Mouse (Mus musculus) ES-E14 (cell line): ENCODE data around the gene Tlx3. TPM values are rescaled to one million over a fixed set of nuclear protein-coding genes. Genes with fewer than 3 reads are reported as not detected.

Experiments used
- DNase-seq: peaks from one replicate; pipeline ENCODE4 v3.0.0-alpha.2; 2013; ENCODE audit warnings: low read depth, low spot score
- H3K27ac ChIP-seq: 2 replicates; pipeline ENCODE4 v1.5.1; 2012; ENCODE audit warnings: low read depth, mild to moderate bottlenecking, low read length, moderate library complexity, mixed read lengths; ENCODE audit not compliant: poor library complexity, insufficient read depth, severe bottlenecking
- H3K36me3 ChIP-seq: 2 replicates; pipeline ENCODE4 v1.6.1; 2012; ENCODE audit warnings: mild to moderate bottlenecking, low read length, moderate library complexity, mixed read lengths; ENCODE audit not compliant: control insufficient read depth, poor library complexity, insufficient read depth, severe bottlenecking
- H3K4me1 ChIP-seq, 2 experiments: fragments of 150-350 bp in 1 of 2; sonication (generic) in 1 of 2; 2 replicates each; pipeline ENCODE4 v1.6.1; 2012; ENCODE audit warnings: low read length in 2 of 2, mild to moderate bottlenecking in 1 of 2, mixed read lengths in 1 of 2; ENCODE audit not compliant: control insufficient read depth in 2 of 2, insufficient read depth in 2 of 2, poor library complexity in 1 of 2
- H3K4me3 ChIP-seq, 2 experiments: fragments of 150-350 bp in 1 of 2; sonication (generic) in 1 of 2; 2 replicates each; pipeline ENCODE4 v1.5.1; 2012; ENCODE audit warnings: low read length in 2 of 2, low read depth in 1 of 2, mild to moderate bottlenecking in 1 of 2, mixed read lengths in 1 of 2; ENCODE audit not compliant: insufficient read depth in 1 of 2, poor library complexity in 1 of 2, severe bottlenecking in 1 of 2
- H3K9ac ChIP-seq: 2 replicates; pipeline ENCODE4 v1.6.1; 2012; ENCODE audit warnings: low read depth, mild to moderate bottlenecking, low read length, mixed read lengths; ENCODE audit not compliant: poor library complexity, insufficient read depth, severe bottlenecking
- H3K9me3 ChIP-seq: fragments of 150-350 bp; sonication (generic); 2 replicates; pipeline ENCODE4 v1.6.1; 2012; ENCODE audit warnings: low read depth, mild to moderate bottlenecking, low read length; ENCODE audit not compliant: control insufficient read depth, insufficient read depth
- CHD2 ChIP-seq: IDR thresholded peaks from 2 replicates; pipeline ENCODE4 v1.6.1; 2014; ENCODE audit warnings: mild to moderate bottlenecking, low read depth, low read length, inconsistent platforms
- HCFC1 ChIP-seq: IDR thresholded peaks from 2 replicates; pipeline ENCODE4 v1.6.1; 2012; ENCODE audit warnings: low read length, inconsistent platforms, borderline replicate concordance; ENCODE audit not compliant: insufficient read depth
- MAFK ChIP-seq: IDR thresholded peaks from 2 replicates; pipeline ENCODE4 v1.6.1; 2014; ENCODE audit warnings: mild to moderate bottlenecking, low read depth, low read length, inconsistent platforms; ENCODE audit not compliant: insufficient read depth
- ZC3H11A ChIP-seq: IDR thresholded peaks from 2 replicates; pipeline ENCODE4 v1.6.1; 2012; ENCODE audit warnings: low read depth, mild to moderate bottlenecking, inconsistent platforms, low read length, borderline replicate concordance
- ZNF384 ChIP-seq: IDR thresholded peaks from 2 replicates; pipeline ENCODE4 v1.6.1; 2012; ENCODE audit warnings: low read depth, low read length, inconsistent platforms
- in situ Hi-C, 2 experiments: fragments of 600-800 bp; cut with MboI; formaldehyde crosslinking; loops; one replicate each; pipeline ENCODE4 v1.15.1; 2025; ENCODE audit warnings: low sequenced_read_pairs in 2 of 2, inconsistent platforms in 1 of 2; ENCODE audit not compliant: unreplicated experiment in 2 of 2
- total RNA-seq: library from RNA; depleted of rRNA; stranded (reverse); fragments of 300-350 nt; gene quantifications from 2 replicates; pipeline ENCODE4 v1.2.3, GENCODE M21; 2012

Gene Tlx3
- total RNA-seq, 1 experiment: 0.54 TPM

- peaks cover 2 to 6% of the 10 kb centered on the region in 2 experiments; a peak in 1 of 4 replicates for H3K4me1 ChIP-seq
- TF ChIP-seq HCFC1 (no peak), ZC3H11A (no peak), CHD2 (no peak), MAFK (no peak), ZNF384 (no peak)
- no peak overlapping the region for H3K27ac ChIP-seq
- in situ Hi-C loops: no loop called here
- DNase-seq: no peak
- no peaks in the 10 kb centered on the region for H3K9me3 ChIP-seq
- no peak overlapping the region for H3K9ac ChIP-seq
- peaks cover 13% of the 10 kb centered on the region; the same call in 1 of the 2 replicates for H3K36me3 ChIP-seq
- H3K4me3 ChIP-seq: no peak overlapping the region
These were observed 23.1 kb upstream of the Tlx3 start for GRCm38 (mm10) chr11:33226516-33226915.

GRCm38 (mm10) chr11:33221566-33222365 lies 18.4 kb upstream of the Tlx3 start:
- Histone ChIP-seq H3K4me1 (peaks cover 2 to 6% of the 10 kb centered on the region in 2 experiments; a peak in 1 of 4 replicates), H3K9ac (no peak overlapping the region), H3K36me3 (peaks cover 29% of the 10 kb centered on the region), H3K4me3 (no peak overlapping the region), H3K9me3 (no peaks in the 10 kb centered on the region), H3K27ac (no peak overlapping the region)
- in situ Hi-C loops: no loop called here
- TF ChIP-seq MAFK (no peak), CHD2 (no peak), ZC3H11A (no peak), ZNF384 (no peak), HCFC1 (no peak)
- DNase-seq: no peak

GRCm38 (mm10) chr11:33220763-33221162 lies 17.4 kb upstream of the Tlx3 start:
- TF ChIP-seq CHD2: no peak
- no peak for TF ChIP-seq ZC3H11A
- H3K27ac ChIP-seq: no peak overlapping the region
- peaks cover 2 to 6% of the 10 kb centered on the region in 2 experiments; a peak in 1 of 4 replicates for H3K4me1 ChIP-seq
- H3K4me3 ChIP-seq: no peak overlapping the region
- no peak overlapping the region for H3K9ac ChIP-seq
- in situ Hi-C loops: no loop called here
- H3K9me3 ChIP-seq: no peaks in the 10 kb centered on the region
- H3K36me3 ChIP-seq: peaks cover 22% of the 10 kb centered on the region
- no peak for DNase-seq

GRCm38 (mm10) chr11:33217384-33218079 lies 14.1 kb upstream of the Tlx3 start:
- in situ Hi-C loops: no loop called here
- Histone ChIP-seq H3K9me3 (no peaks in the 10 kb centered on the region), H3K36me3 (peaks cover 24% of the 10 kb centered on the region), H3K4me3 (no peak overlapping the region), H3K9ac (no peak overlapping the region), H3K4me1 (peaks cover 2 to 6% of the 10 kb centered on the region in 2 experiments; a peak in 1 of 4 replicates), H3K27ac (no peak overlapping the region)
- DNase-seq: no peak
- TF ChIP-seq MAFK: no peak
- TF ChIP-seq CHD2: no peak
- no peak for TF ChIP-seq ZC3H11A
- no peak for TF ChIP-seq HCFC1
- TF ChIP-seq ZNF384: no peak
